Mouse (Mus musculus) cerebellum, postnatal 4 days (tissue): ENCODE results near the gene Lypd6.
A peak's percentile ranks its signal among the peaks of the same experiment; 100 is the strongest.

Experiments
- DNase-seq, 2 experiments: peaks; one replicate each; pipeline ENCODE4 v3.0.0; 2022; ENCODE audit warnings: low spot score in 2 of 2, mixed read lengths in 1 of 2

The Lypd6 gene

GRCm38 (mm10) chr2:50066246-50066967 is at the start of gene Lypd6:
Lypd6 (plus strand) TSS chr2:50066429.
- DNase-seq: peak; percentile 38 to 68

- DNase-seq: no peak
These were observed 46.8 kb upstream of the Lypd6 start for GRCm38 (mm10) chr2:50019477-50019876.

- no peak for DNase-seq
These were observed 40.7 kb upstream of the Lypd6 start for GRCm38 (mm10) chr2:50025549-50025948.

GRCm38 (mm10) chr2:50028930-50029329 is 37.3 kb upstream of the Lypd6 start:
- DNase-seq: no peak

GRCm38 (mm10) chr2:50044170-50044870 is 21.9 kb upstream of the Lypd6 start:
- DNase-seq: no peak

GRCm38 (mm10) chr2:50044871-50045470 is 21.3 kb upstream of the Lypd6 start:
- no peak for DNase-seq

GRCm38 (mm10) chr2:50045841-50046240 is 20.4 kb upstream of the Lypd6 start:
- DNase-seq: no peak

- no peak for DNase-seq
These were observed 17.8 kb upstream of the Lypd6 start for GRCm38 (mm10) chr2:50048442-50048841.

GRCm38 (mm10) chr2:50053893-50054292 is 12.3 kb upstream of the Lypd6 start:
- no peak for DNase-seq

GRCm38 (mm10) chr2:50065902-50066245 is 355 bp upstream of the Lypd6 start:
- no peak for DNase-seq

GRCm38 (mm10) chr2:50066968-50067315 is 713 bp downstream of the Lypd6 start:
- no peak for DNase-seq

- DNase-seq: no peak
These were observed 3.5 kb downstream of the Lypd6 start for GRCm38 (mm10) chr2:50069571-50070295.

GRCm38 (mm10) chr2:50072158-50072557 is 5.9 kb downstream of the Lypd6 start:
- no peak for DNase-seq

GRCm38 (mm10) chr2:50084746-50085145 is 18.5 kb downstream of the Lypd6 start:
- no peak for DNase-seq

- DNase-seq: no peak
These were observed 21.5 kb downstream of the Lypd6 start for GRCm38 (mm10) chr2:50087761-50088160.

- peak in 1 of 2 experiments; percentile 30 for DNase-seq
These were observed 30.1 kb downstream of the Lypd6 start for GRCm38 (mm10) chr2:50096336-50096735.

GRCm38 (mm10) chr2:50100364-50101151 is 34.3 kb downstream of the Lypd6 start:
- no peak for DNase-seq

GRCm38 (mm10) chr2:50101152-50101450 is 34.9 kb downstream of the Lypd6 start:
- no peak for DNase-seq

GRCm38 (mm10) chr2:50103850-50104503 is 37.7 kb downstream of the Lypd6 start:
- DNase-seq: no peak

GRCm38 (mm10) chr2:50105590-50105989 is 39.4 kb downstream of the Lypd6 start:
- DNase-seq: no peak

GRCm38 (mm10) chr2:50105992-50106391 is 39.8 kb downstream of the Lypd6 start:
- DNase-seq: no peak
